Mouse (Mus musculus): ENCODE results near the gene Bet1l. TPM values are rescaled to one million over a fixed set of nuclear protein-coding genes. Genes with fewer than 3 reads are reported as not detected.

Bet1l gene
- polyA plus RNA-seq, 1 experiment from 2014 or later = 20.1 TPM

DNA sequence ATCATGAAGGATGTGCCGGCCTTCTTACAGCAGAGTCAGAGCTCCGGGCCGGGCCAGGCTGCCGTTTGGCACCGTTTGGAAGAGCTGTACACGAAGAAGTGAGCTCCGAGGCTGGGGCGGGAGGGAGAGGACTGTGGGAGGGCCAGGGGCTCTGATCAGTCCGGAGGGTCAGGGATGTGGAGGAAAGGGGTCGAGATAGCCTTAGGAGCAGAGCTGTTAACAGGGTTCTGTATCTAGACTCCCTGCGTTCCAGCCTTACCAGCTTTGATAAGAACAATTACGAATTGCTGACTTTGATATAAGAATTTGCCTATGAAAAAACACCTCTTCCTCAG, 25.1 kb upstream of the Bet1l start:
- DNase-seq = no peak
- Histone ChIP-seq H3K4me2 (peak overlapping the region; percentile 93), H3K27ac (peak overlapping the region; percentile 90), H3K9ac (peak overlapping the region; percentile 88), H3K9me3 (replicated peaks) (no peaks in the 10 kb centered on the region), H3K27me3 (no peaks in the 10 kb centered on the region), H3K36me3 (peaks cover 40% of the 10 kb centered on the region), H3K4me3 (replicated peaks) (peak overlapping the region; percentile 92), H3K4me1 (replicated peaks) (peaks cover 42% of the 10 kb centered on the region)
- ATAC-seq (ENCODE audit: low read depth) = peak; percentile 24
- WGBS (ENCODE audit: insufficient replicate concordance) = 0% methylated on average over 12 of the region's 12 CpGs

DNA sequence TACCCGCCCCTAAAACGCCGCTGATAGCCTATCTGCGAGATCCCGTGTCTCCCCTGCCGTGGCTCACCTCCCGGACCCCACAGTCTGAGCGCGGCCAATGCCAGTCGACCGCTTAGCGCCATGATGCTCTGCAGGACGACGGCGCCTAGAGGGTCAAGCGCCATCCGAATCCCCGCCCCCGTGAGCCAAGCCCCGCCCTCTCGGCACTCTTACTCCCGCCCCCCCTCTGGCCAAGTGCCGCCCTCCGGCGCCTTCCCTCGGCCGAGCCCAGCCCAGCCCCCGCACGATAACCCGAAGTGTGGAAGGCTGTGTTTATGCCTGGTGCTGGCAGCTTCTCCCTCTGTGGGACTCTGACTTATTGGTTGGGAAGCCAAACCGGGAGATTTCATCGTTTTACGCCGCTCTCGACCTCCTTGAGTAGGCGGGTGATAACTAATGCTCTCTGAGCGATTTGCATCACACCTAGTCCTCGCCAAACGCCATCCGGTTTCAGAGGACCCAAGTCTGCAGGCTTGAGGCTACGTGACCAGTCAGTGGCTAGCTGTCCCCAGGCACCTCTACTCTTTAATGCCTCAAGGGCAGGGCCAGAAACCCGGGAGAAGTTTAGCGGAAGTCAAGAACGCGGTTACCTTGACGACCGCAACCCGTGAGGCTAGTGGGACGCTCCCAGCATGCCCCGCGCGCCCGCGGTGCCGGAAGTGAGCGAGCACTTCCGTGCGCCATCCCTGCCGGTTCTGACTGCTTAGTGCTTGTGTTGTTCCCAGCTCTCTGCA, 24.5 kb upstream of the Bet1l start, which contains the start of the genes Psmd13 and Sirt3:
TSS of gene Psmd13 (plus strand) at position 273 of the 773 bp plus-strand sequence.
TSS of gene Sirt3 (minus strand) at position 614 of the 773 bp plus-strand sequence.
- peak; percentile 88 for DNase-seq
- H3K27me3 ChIP-seq = no peaks in the 10 kb centered on the region
- H3K36me3 ChIP-seq = peaks cover 40% of the 10 kb centered on the region
- peaks cover 42% of the 10 kb centered on the region for H3K4me1 ChIP-seq (replicated peaks)
- peak within 1 kb of the TSS; percentile 88 for H3K9ac ChIP-seq
- H3K4me3 ChIP-seq (replicated peaks) = peak within 1 kb of the TSS; percentile 92
- H3K9me3 ChIP-seq (replicated peaks) = no peaks in the 10 kb centered on the region
- ATAC-seq (ENCODE audit: low read depth) = peak; percentile 91
- H3K4me2 ChIP-seq = peak within 1 kb of the TSS; percentile 93
- H3K27ac ChIP-seq = peak within 1 kb of the TSS; percentile 90
- under 1% methylated on average over 59 of the region's 59 CpGs for WGBS (ENCODE audit: insufficient replicate concordance)

DNA sequence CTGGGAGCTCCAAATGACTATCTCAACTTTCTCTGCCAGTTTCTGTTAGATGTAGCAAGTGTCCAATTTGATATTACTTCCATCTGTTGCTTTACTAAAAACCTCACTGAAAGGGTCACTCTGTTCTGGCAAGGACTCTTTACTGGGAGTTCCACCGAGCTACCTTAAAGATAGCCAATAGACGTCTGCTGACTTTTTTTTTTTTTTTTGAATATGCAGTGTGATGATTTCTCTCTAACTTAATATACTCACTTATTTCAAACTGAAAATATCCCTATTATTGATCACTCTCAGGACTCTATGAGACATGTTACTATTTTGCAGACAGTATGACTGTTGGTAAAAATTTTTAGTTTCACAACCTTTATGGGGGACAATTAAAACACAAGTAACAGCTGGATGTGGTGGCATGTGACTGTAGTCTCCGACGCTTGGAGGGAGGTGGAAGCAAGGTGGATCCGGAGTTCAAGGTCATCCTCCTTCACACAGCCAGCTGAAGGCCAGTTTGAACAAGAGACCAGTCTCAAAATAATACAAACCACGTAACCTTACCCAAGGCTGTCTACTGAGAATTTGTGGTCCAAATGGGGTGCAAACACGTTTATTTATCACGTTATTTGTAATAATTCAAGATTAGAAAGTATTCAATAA, 23.6 kb upstream of the Bet1l start:
- Histone ChIP-seq H3K4me1 (replicated peaks) (peaks cover 42% of the 10 kb centered on the region), H3K27ac (peak overlapping the region; percentile 90), H3K9ac (peak overlapping the region; percentile 88), H3K4me2 (peak overlapping the region; percentile 93), H3K4me3 (replicated peaks) (peak overlapping the region; percentile 92), H3K27me3 (no peaks in the 10 kb centered on the region), H3K9me3 (replicated peaks) (no peaks in the 10 kb centered on the region), H3K36me3 (peaks cover 39% of the 10 kb centered on the region)
- ATAC-seq (ENCODE audit: low read depth) = no peak
- WGBS (ENCODE audit: insufficient replicate concordance) = 7% methylated on average over 8 of the region's 8 CpGs
- no peak for DNase-seq

DNA sequence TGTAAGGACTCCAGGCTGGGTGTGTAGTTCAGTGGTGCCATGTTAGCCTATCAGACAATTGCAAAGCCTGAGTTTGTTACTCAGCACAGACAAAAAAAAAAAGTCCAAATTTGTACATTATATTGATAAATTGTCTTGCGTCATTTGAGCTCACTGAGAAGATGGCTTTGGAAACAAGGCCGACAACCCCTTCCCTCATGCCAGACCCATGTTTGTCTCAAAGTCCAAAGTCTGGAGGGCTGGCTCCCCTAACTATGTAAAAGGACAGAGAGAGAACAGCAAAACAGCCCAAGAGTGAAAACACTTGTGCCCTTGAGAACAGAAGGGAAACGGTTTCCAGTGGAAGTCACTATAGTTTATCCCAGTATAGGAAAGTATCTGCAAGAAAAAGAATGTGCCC, 23.0 kb upstream of the Bet1l start:
- H3K9me3 ChIP-seq (replicated peaks) = no peaks in the 10 kb centered on the region
- H3K27ac ChIP-seq = peak overlapping the region; percentile 66
- ATAC-seq (ENCODE audit: low read depth) (no peak), DNase-seq (no peak)
- H3K27me3 ChIP-seq = no peaks in the 10 kb centered on the region
- H3K36me3 ChIP-seq = peaks cover 39% of the 10 kb centered on the region
- peak overlapping the region; percentile 92 for H3K4me3 ChIP-seq (replicated peaks)
- WGBS (ENCODE audit: insufficient replicate concordance) = 62% methylated on average over 3 of the region's 3 CpGs
- H3K4me2 ChIP-seq = peak overlapping the region; percentile 93
- peak overlapping the region; percentile 88; the same call in 1 of the 2 replicates for H3K9ac ChIP-seq
- H3K4me1 ChIP-seq (replicated peaks) = peaks cover 42% of the 10 kb centered on the region

DNA sequence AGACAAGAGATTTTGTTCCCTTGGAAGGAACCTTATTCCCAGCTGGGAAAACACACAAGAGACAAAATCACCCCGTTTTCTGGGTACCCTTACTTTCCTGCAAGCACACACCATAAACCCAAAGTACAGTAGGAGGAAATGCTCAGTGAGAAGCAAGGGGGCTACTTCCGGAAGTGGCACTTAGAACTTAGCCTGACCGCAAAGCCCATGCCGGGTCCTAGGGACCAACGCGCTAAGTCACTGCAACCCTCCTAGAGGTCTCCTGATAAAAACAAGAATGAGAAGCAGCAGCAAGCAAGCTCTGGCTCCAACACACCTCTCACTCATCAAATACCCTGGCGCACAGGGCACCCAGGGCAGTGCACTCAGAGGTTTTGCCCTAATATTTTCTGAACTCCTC, 22.0 kb upstream of the Bet1l start:
- H3K4me1 ChIP-seq (replicated peaks) = peaks cover 48% of the 10 kb centered on the region
- no peaks in the 10 kb centered on the region for H3K9me3 ChIP-seq (replicated peaks)
- peak overlapping the region; percentile 26 for H3K4me3 ChIP-seq (replicated peaks)
- WGBS (ENCODE audit: insufficient replicate concordance) = 30% methylated on average over 7 of the region's 7 CpGs
- no peaks in the 10 kb centered on the region for H3K27me3 ChIP-seq
- H3K36me3 ChIP-seq = peaks cover 39% of the 10 kb centered on the region
- peak overlapping the region; percentile 66 for H3K27ac ChIP-seq
- H3K9ac ChIP-seq = peak overlapping the region; percentile 52; the same call in 1 of the 2 replicates
- no peak for DNase-seq
- peak overlapping the region; percentile 53 for H3K4me2 ChIP-seq
- ATAC-seq (ENCODE audit: low read depth) = no peak

DNA sequence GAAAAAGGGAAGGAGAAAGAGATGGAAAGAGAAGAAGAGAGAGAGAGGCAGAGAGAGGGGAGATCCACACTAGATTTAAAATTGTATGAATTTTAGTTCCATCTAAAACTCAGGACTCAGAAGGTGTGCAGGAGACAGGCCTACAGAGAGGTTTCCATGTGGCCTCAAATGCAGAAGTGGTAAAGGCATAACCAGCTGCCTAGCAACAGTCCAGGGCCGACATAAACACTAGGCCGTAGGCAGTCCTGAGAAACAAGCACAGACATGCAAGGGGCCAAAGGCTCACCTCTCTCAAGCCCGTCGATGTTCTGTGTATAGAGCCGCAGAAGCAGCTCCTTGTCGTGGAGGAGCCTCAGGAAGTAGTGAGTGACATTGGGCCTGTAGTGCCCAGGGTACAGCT, 20.0 kb upstream of the Bet1l start:
- Histone ChIP-seq H3K4me1 (replicated peaks) (peaks cover 34% of the 10 kb centered on the region), H3K4me3 (replicated peaks) (no peak overlapping the region), H3K9ac (no peak overlapping the region), H3K9me3 (replicated peaks) (no peaks in the 10 kb centered on the region), H3K36me3 (peaks cover 39% of the 10 kb centered on the region), H3K4me2 (no peak overlapping the region), H3K27ac (no peak overlapping the region), H3K27me3 (no peaks in the 10 kb centered on the region)
- DNase-seq = no peak
- 61% methylated on average over 6 of the region's 6 CpGs for WGBS (ENCODE audit: insufficient replicate concordance)
- ATAC-seq (ENCODE audit: low read depth) = no peak

DNA sequence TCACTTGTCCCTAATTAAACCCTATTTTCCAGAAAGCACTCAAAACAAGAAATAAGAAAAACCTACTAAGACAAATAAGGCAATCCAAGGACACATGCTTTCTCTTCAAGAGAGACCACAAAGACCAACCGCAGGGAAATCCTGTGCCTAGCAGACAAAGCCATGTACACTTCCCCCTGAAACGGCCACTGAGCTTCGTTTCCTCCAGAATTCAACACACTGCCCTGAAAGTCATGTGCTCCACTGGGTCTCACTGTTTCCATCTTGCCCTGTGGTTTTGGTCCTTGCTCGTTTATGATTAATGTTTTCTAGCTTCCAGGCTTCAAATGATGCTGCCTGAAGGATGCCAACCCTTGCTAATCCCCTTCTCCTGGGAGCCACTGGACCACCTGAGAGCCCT, 16.8 kb upstream of the Bet1l start:
- Histone ChIP-seq H3K27ac (no peak overlapping the region), H3K27me3 (no peaks in the 10 kb centered on the region), H3K9ac (no peak overlapping the region), H3K9me3 (replicated peaks) (no peaks in the 10 kb centered on the region), H3K4me1 (replicated peaks) (peaks cover 13% of the 10 kb centered on the region), H3K4me3 (replicated peaks) (no peak overlapping the region), H3K4me2 (no peak overlapping the region), H3K36me3 (peaks cover 46% of the 10 kb centered on the region)
- 27% methylated on average over 4 of the region's 4 CpGs for WGBS (ENCODE audit: insufficient replicate concordance)
- no peak for ATAC-seq (ENCODE audit: low read depth)
- DNase-seq = no peak

DNA sequence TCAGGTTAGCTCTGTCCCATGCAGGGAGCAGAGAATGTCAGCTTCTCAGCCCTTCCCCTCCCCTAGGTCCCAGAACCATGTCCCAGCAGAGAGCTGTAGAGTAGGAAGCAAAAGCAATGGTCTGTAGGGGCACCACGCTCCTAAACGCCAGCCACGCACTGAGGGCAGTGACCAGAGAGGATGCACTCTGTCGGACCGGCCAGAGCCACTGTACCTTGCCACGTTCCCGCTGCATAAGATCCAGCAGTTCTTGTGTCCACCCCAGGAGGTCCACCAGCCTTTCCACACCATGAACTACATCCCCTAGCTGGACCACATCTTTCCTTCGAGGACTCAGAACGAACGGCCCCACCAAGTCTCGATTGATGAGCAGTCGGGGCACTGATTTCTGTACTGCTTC, 7.4 kb upstream of the Bet1l start:
- no peak for DNase-seq
- peaks cover 83% of the 10 kb centered on the region for H3K36me3 ChIP-seq

DNA sequence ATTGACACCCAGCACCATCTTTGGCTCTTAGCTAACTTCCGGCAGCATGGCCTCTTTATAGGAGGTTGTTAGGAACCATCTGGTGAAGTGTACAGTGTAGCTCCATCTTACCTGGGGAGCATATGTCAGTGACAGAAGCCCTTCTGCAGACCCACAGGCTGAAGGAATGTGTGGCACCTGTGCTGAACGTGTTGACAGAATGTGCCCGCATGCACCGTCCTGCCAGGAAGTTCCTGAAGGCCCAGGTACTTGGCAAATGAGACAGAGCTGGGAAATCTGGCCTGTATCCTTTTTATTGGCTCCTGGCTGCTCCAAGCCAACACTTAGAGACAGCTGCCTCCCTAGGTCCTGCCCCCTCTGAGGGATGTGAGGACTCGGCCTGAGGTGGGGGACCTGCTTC, 3.4 kb upstream of the Bet1l start:
- H3K4me3 ChIP-seq (replicated peaks) = no peak overlapping the region
- H3K9ac ChIP-seq = no peak overlapping the region
- peaks cover 71% of the 10 kb centered on the region for H3K36me3 ChIP-seq
- 84% methylated on average over 5 of the region's 5 CpGs for WGBS (ENCODE audit: insufficient replicate concordance)
- ATAC-seq (ENCODE audit: low read depth) (no peak), DNase-seq (no peak)
- no peak overlapping the region for H3K4me2 ChIP-seq
- H3K27ac ChIP-seq = no peak overlapping the region
- H3K4me1 ChIP-seq (replicated peaks) = peaks cover 21% of the 10 kb centered on the region
- H3K27me3 ChIP-seq = no peaks in the 10 kb centered on the region
- no peaks in the 10 kb centered on the region for H3K9me3 ChIP-seq (replicated peaks)

More for the DNA sequence above, 7.4 kb upstream of the Bet1l start:
- H3K9ac ChIP-seq = no peak overlapping the region
- no peak for ATAC-seq (ENCODE audit: low read depth)
- 85% methylated on average over 12 of the region's 12 CpGs for WGBS (ENCODE audit: insufficient replicate concordance)
- no peak overlapping the region for H3K27ac ChIP-seq
- H3K4me2 ChIP-seq = no peak overlapping the region
- no peaks in the 10 kb centered on the region for H3K27me3 ChIP-seq
- no peaks in the 10 kb centered on the region for H3K9me3 ChIP-seq (replicated peaks)
- no peak overlapping the region for H3K4me3 ChIP-seq (replicated peaks)
- no peaks in the 10 kb centered on the region for H3K4me1 ChIP-seq (replicated peaks)

DNA sequence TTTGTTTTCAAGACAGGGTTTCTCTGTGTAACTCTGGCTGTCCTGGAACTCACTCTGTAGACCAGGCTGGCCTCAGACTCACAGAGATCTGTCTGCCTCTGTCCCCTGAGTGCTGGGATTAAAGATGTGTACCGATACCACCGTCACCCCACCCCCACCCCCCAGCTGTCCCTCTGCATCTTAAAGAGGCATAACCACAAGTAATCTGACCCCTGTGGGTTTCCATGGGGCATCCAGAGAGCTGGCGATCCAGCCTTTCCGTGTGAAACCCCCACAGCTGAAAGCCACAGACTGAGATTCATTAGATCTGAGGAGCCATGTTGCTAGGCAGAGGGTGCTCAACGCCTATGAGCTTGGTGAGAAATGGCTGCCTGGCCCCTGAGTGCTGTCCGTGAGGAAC, 2.6 kb upstream of the Bet1l start:
- DNase-seq = no peak
- Histone ChIP-seq H3K27ac (no peak overlapping the region), H3K4me2 (no peak overlapping the region), H3K27me3 (no peaks in the 10 kb centered on the region), H3K36me3 (peaks cover 65% of the 10 kb centered on the region), H3K9me3 (replicated peaks) (no peaks in the 10 kb centered on the region), H3K9ac (no peak overlapping the region), H3K4me3 (replicated peaks) (no peak overlapping the region), H3K4me1 (replicated peaks) (peaks cover 28% of the 10 kb centered on the region)
- WGBS (ENCODE audit: insufficient replicate concordance) = 67% methylated on average over 6 of the region's 6 CpGs
- no peak for ATAC-seq (ENCODE audit: low read depth)

DNA sequence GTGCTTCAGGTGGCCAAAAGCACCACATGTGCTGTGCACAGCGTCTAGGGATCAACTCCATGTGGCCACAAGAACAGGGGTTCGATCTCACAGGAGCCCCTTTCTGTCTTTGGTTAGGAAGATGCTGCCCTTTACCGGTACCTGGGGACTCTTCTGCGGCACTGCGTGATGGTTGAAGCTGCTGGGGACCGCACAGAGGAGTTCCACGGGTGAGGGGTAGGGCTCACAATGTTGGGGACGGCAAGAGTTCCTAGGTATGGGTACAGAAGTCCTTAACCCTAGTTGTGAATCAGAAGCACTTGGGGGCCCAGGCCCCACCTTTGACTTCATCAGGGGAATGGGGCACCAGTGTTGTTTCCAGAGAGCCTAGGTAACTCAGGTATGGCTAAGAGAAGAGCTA, 1.4 kb upstream of the Bet1l start:
- Histone ChIP-seq H3K4me3 (replicated peaks) (peak overlapping the region; percentile 89), H3K36me3 (peaks cover 64% of the 10 kb centered on the region), H3K9ac (peak overlapping the region; percentile 93), H3K27ac (peak overlapping the region; percentile 99), H3K4me2 (peak overlapping the region; percentile 97), H3K9me3 (replicated peaks) (no peaks in the 10 kb centered on the region), H3K27me3 (no peaks in the 10 kb centered on the region), H3K4me1 (replicated peaks) (peaks cover 41% of the 10 kb centered on the region)
- ATAC-seq (ENCODE audit: low read depth) = no peak
- DNase-seq = no peak
- WGBS (ENCODE audit: insufficient replicate concordance) = 88% methylated on average over 8 of the region's 8 CpGs
